Mouse (Mus musculus) ES-E14 (cell line): ENCODE data around the gene Exo5.

Experiments
- CHD2 ChIP-seq: IDR thresholded peaks from 2 replicates; pipeline ENCODE4 v1.6.1; 2014; ENCODE audit warnings: mild to moderate bottlenecking, low read depth, low read length, inconsistent platforms
- HCFC1 ChIP-seq: IDR thresholded peaks from 2 replicates; pipeline ENCODE4 v1.6.1; 2012; ENCODE audit warnings: low read length, inconsistent platforms, borderline replicate concordance; ENCODE audit not compliant: insufficient read depth
- MAFK ChIP-seq: IDR thresholded peaks from 2 replicates; pipeline ENCODE4 v1.6.1; 2014; ENCODE audit warnings: mild to moderate bottlenecking, low read depth, low read length, inconsistent platforms; ENCODE audit not compliant: insufficient read depth
- ZC3H11A ChIP-seq: IDR thresholded peaks from 2 replicates; pipeline ENCODE4 v1.6.1; 2012; ENCODE audit warnings: low read depth, mild to moderate bottlenecking, inconsistent platforms, low read length, borderline replicate concordance
- ZNF384 ChIP-seq: IDR thresholded peaks from 2 replicates; pipeline ENCODE4 v1.6.1; 2012; ENCODE audit warnings: low read depth, low read length, inconsistent platforms

GRCm38 (mm10) chr4:120894584-120894983, 30.2 kb downstream of the Exo5 start:
- no peak for TF ChIP-seq CHD2
- no peak for TF ChIP-seq ZNF384
- no peak for TF ChIP-seq ZC3H11A
- TF ChIP-seq MAFK = no peak
- no peak for TF ChIP-seq HCFC1
